Mouse (Mus musculus): Measurements from ENCODE around the gene Sept11.

DNA sequence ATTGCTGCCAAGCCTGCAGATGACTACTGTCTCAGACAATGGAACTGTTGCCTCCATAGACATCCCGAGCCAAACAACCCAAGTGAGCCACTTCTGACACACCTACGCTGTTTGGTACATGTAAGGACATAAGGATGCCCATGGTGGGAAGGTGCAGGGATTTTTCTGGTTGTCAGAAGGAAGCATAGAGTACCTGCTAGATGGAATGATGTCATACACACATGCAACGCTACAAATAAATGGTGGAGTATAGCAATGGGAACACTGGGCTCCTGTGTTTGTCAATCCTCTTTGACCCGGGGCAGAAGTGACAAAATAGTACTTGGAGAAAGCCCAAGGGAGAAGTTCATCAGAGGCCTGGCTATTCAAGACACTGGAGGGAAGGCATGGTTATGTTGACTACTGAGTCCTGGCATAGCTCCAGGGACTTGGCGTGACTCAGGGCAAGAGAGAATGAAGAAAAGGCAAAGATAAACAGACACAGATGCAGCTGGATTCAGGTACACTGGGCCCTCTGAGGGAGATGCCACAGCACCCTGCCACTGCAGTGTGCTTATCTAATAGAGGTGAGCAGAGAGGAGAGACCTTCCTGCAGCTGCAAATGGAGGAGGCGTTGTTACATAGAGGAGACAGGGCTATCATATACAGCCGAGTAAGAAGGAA lies 15.4 kb upstream of the Sept11 start:
- no peak for TF ChIP-seq CTCF (IDR thresholded peaks at IDR 0.05; ENCODE audit: low read depth, low read length)
- TF ChIP-seq GATA1 (IDR thresholded peaks at IDR 0.05; ENCODE audit: borderline replicate concordance, low read length) = no peak

Measured in G1E (cell line).